Mouse (Mus musculus) midbrain, embryonic 11.5 days (tissue): ENCODE measurements at regions not wholly inside any gene's neighbourhood (a gene's known extent, or its start where the extent isn't known, plus 50 kb on each side); places are given as distances from the start of the nearest gene placed in this dataset.

ENCODE experiments used
- ATAC-seq: fragments of 200-750 bp; cut with Nextera tagmentation; 2 replicates; pipeline ENCODE4 v1.8.0; 2017; ENCODE audit warnings: moderate TSS enrichment, moderate library complexity; ENCODE audit not compliant: low FRiP score
- DNase-seq: peaks from one replicate; pipeline ENCODE4 v3.0.0; 2015; ENCODE audit warnings: low spot score; ENCODE audit errors: missing footprints
- H3K27ac ChIP-seq: fragments of 300-500 bp; sonication (generic); 2 replicates; pipeline ENCODE4 v1.5.1; 2014; ENCODE audit warnings: low read depth, low read length
- H3K27me3 ChIP-seq: fragments of 300-500 bp; sonication (generic); 2 replicates; pipeline ENCODE4 v1.6.1; 2014; ENCODE audit warnings: mild to moderate bottlenecking, low read length, moderate library complexity, mixed read lengths; ENCODE audit not compliant: control insufficient read depth, insufficient read depth
- H3K36me3 ChIP-seq: fragments of 300-500 bp; sonication (generic); 2 replicates; pipeline ENCODE4 v1.6.1; 2014; ENCODE audit warnings: mild to moderate bottlenecking, low read length, moderate library complexity, mixed read lengths; ENCODE audit not compliant: control insufficient read depth, insufficient read depth
- H3K4me1 ChIP-seq: fragments of 300-500 bp; sonication (generic); 2 replicates; pipeline ENCODE4 v1.6.1; 2014; ENCODE audit warnings: low read length; ENCODE audit not compliant: control insufficient read depth, insufficient read depth
- H3K4me2 ChIP-seq: fragments of 300-500 bp; sonication (generic); 2 replicates; pipeline ENCODE4 v1.6.1; 2014; ENCODE audit warnings: mild to moderate bottlenecking, moderate library complexity
- H3K4me3 ChIP-seq: fragments of 300-500 bp; sonication (generic); 2 replicates; pipeline ENCODE4 v1.5.1; 2014; ENCODE audit warnings: low read depth, low read length
- H3K9ac ChIP-seq: fragments of 300-500 bp; sonication (generic); 2 replicates; pipeline ENCODE4 v1.6.1; 2014; ENCODE audit warnings: low read length
- H3K9me3 ChIP-seq: fragments of 300-500 bp; sonication (generic); 2 replicates; pipeline ENCODE4 v1.6.1; 2016; ENCODE audit warnings: low read length; ENCODE audit not compliant: control insufficient read depth
- WGBS: fragments of 180-500 bp; shearing (Covaris S2); extraction: QIAGEN DNeasy Blood & Tissue Kit; methylation state at CpG from one replicate; pipeline ENCODE4 v1.1.7; 2014; 5-methylcytosine and 5-hydroxymethylcytosine counted together

DNA sequence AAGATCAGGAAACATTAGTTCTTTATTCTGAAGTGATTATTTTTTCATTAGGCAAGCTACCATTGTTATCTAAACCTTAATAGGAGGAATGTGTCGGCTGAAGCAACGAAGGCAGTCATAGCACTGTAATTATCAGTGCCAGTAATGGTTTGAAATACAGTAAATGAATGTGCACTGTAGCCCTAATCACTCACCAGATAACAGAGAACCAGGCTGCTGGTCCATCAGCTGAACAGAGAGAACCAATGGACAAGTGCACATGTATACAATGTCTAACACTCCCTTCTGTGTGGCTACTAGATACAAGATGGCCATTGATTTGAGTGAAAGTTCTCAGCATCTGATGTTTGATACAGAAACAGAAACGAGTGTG, 294.6 kb upstream of the Ano5 start:
- no peak overlapping the region for H3K4me2 ChIP-seq

DNA sequence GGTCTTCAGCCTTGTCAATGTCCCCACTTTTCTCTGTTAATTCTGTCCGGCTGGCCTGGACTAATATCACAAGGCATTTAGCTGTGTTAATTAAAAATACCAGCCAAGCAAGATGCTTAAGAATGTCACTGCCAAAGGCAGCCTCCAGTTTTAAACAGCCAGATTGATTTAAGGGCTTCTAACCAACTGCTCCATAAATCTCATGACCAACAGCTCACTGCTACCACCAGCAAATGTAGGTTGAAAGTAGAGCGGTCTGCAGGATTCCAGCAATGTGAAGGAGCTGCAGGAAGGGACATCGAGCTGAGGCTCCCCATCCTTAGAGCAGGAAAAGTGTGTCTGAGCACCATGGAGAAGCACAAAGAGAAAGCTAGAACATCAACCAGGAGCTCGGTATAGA, 289.5 kb upstream of the Ano5 start:
- Histone ChIP-seq H3K4me1 (no peaks in the 10 kb centered on the region), H3K27me3 (no peaks in the 10 kb centered on the region), H3K36me3 (no peaks in the 10 kb centered on the region), H3K9me3 (no peaks in the 10 kb centered on the region), H3K27ac (no peak overlapping the region), H3K4me3 (no peak overlapping the region), H3K4me2 (no peak overlapping the region), H3K9ac (no peak overlapping the region)
- DNase-seq (peak; percentile 8), ATAC-seq (no peak)
- 92% methylated on average over 4 of the region's 4 CpGs for WGBS

More for the DNA sequence above, 294.6 kb upstream of the Ano5 start:
- Histone ChIP-seq H3K27ac (no peak overlapping the region), H3K27me3 (no peaks in the 10 kb centered on the region), H3K9me3 (no peaks in the 10 kb centered on the region), H3K36me3 (no peaks in the 10 kb centered on the region), H3K4me3 (no peak overlapping the region), H3K4me1 (no peaks in the 10 kb centered on the region), H3K9ac (no peak overlapping the region)
- WGBS = 89% methylated on average over 3 of the region's 3 CpGs
- ATAC-seq (no peak), DNase-seq (no peak)

DNA sequence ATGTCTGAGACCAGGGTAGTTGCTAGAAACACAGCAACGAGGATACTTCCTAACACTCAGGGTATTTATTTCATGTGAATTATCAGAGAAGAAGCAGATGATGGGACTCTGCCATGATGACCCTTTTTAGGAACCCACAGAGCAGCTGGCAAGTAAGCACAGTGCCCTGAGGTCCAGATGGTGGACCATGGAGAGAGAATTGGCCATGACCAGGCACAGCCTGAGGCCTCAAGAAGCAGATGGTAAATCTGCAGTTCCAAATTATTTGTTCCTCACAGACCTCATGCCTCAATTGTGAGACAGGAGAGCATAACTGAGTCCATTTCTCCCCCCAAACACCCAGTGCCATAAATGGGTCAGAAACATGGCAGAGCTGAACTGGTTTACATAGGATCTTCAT, 289.0 kb upstream of the Ano5 start:
- H3K4me3 ChIP-seq = no peak overlapping the region
- H3K9ac ChIP-seq = no peak overlapping the region
- H3K36me3 ChIP-seq = no peaks in the 10 kb centered on the region
- H3K27ac ChIP-seq = no peak overlapping the region
- H3K9me3 ChIP-seq = no peaks in the 10 kb centered on the region
- H3K4me1 ChIP-seq = no peaks in the 10 kb centered on the region
- ATAC-seq (no peak), DNase-seq (no peak)
- H3K4me2 ChIP-seq = no peak overlapping the region
- WGBS = 85% methylated on average over 1 of the region's 1 CpGs
- H3K27me3 ChIP-seq = no peaks in the 10 kb centered on the region

DNA sequence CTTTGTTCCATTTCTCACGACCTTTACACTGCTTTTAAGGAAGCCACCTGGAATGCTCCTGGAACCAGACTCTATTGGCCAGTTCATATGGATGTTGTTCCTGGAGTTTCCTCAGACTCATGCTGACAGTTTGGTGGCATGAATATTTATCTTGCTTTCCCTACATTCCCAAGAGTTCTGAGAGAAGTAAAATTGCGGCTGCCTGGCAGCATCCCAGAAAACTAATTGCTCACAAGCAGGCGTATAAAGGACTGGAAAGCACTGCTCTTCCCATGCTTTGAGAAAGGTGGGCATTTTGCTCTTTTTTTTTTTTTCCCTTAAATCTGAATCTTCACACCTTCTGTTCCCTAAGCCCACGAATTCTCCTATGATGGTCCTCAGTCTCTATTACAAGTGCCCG, 283.7 kb upstream of the Ano5 start:
- WGBS = 80% methylated on average over 5 of the region's 5 CpGs
- H3K4me2 ChIP-seq = no peak overlapping the region
- ATAC-seq = no peak
- no peaks in the 10 kb centered on the region for H3K36me3 ChIP-seq
- H3K4me1 ChIP-seq = no peaks in the 10 kb centered on the region
- H3K27me3 ChIP-seq = no peaks in the 10 kb centered on the region
- no peak overlapping the region for H3K27ac ChIP-seq
- H3K4me3 ChIP-seq = no peak overlapping the region
- peak; percentile 23 for DNase-seq
- H3K9ac ChIP-seq = no peak overlapping the region
- H3K9me3 ChIP-seq = no peaks in the 10 kb centered on the region

DNA sequence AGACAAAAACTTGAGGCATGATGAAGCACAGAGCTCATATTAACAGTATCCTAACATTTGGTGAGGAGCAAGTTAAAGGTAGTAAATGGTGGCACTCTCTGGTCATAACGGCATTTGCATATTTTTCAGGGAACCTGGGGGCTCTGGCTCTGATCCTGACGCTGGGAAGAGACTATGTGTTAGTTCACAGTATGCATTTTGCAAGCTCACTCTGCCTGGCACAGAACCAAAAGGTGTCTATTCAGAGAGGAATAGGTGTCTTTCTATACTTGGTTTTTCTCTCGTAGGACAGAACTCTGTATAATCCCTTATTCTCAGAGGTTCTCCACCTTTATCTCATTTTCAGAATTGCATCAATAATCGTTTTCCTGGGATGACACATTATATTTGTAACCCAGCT, 276.2 kb upstream of the Ano5 start:
- H3K4me2 ChIP-seq = no peak overlapping the region
- H3K4me1 ChIP-seq = no peaks in the 10 kb centered on the region
- 82% methylated on average over 4 of the region's 4 CpGs for WGBS
- H3K9ac ChIP-seq = no peak overlapping the region
- peak; percentile 12 for DNase-seq
- H3K36me3 ChIP-seq = no peaks in the 10 kb centered on the region
- no peak overlapping the region for H3K4me3 ChIP-seq
- no peaks in the 10 kb centered on the region for H3K9me3 ChIP-seq
- ATAC-seq = no peak
- no peaks in the 10 kb centered on the region for H3K27me3 ChIP-seq
- H3K27ac ChIP-seq = no peak overlapping the region

DNA sequence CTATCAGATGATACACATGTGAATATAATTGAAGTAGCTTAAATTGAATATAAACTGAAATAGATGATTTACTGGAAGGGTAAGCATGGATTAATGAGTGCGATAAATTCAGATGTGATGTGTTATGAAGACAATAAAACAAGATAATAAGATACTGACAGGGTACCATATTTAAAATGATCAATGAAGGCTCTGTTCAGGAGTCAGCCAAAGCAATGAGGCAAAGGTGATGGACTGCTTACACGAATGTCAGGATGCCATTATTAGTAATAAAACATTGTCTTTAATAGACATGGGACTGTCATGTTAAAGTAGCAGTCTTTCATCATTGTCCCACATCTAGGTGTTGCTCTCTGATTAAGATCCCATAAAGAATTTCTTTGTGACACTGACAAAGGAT, 263.1 kb upstream of the Ano5 start:
- no peaks in the 10 kb centered on the region for H3K36me3 ChIP-seq
- DNase-seq (no peak), ATAC-seq (no peak)
- H3K9me3 ChIP-seq = no peaks in the 10 kb centered on the region
- no peaks in the 10 kb centered on the region for H3K27me3 ChIP-seq
- H3K9ac ChIP-seq = no peak overlapping the region
- H3K4me1 ChIP-seq = no peaks in the 10 kb centered on the region
- no peak overlapping the region for H3K4me2 ChIP-seq
- no peak overlapping the region for H3K27ac ChIP-seq
- WGBS = 82% methylated on average over 2 of the region's 2 CpGs
- H3K4me3 ChIP-seq = no peak overlapping the region

DNA sequence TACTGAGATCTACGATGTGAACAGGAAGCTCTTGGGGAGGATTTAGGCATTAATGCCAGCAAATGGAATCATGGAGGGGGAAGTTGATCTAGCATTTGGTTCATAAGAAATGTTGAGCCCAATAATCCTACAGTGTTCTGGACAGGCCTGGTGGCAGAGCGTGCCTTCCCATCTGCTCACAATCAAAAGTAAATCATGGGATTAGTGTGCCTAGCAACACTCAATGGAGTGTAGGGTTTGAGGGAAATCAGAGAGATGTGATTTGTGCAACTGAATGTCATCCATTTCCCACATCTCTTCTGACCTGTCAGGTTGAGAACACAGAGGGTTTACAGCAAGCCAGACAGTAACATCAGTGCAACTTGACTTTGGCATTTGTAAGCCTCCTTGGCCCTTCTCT, 256.4 kb upstream of the Ano5 start:
- DNase-seq = no peak
- Histone ChIP-seq H3K36me3 (no peaks in the 10 kb centered on the region), H3K27me3 (no peaks in the 10 kb centered on the region), H3K9me3 (no peaks in the 10 kb centered on the region), H3K4me3 (no peak overlapping the region), H3K4me1 (no peaks in the 10 kb centered on the region), H3K9ac (no peak overlapping the region), H3K27ac (no peak overlapping the region), H3K4me2 (no peak overlapping the region)
- ATAC-seq = no peak
- 45% methylated on average over 2 of the region's 2 CpGs for WGBS

DNA sequence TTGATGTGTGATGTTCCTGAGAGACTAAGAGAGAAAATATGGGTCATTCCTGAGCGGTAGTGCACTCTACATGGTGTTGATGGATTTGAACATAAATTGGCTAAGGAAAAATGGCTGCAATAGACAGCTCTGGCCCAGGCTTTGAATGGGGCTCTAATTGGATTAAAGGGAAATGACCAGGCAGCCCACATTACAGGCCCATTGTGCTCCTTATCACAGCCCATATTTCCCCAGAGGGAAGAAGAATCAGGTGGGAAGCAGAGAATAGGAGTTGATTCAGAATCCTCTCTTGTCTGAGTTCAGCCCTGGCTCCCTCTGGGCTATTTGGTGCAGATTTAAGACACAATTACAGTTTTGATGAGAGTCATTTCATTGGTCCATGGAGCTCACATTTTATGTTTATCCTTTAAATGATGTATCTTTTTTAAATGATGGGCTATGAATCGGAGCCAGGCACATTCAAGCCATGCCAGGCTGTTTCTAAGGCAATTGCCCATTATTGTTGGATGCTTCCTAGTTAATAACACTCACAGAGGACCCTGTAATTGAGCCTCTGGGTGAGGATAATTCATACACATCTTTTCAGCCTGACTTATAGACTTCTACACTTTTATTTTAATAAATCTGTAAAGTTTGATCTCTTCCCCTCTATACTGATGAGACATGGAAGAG, 251.5 kb upstream of the Ano5 start:
- Histone ChIP-seq H3K36me3 (no peaks in the 10 kb centered on the region), H3K9me3 (no peaks in the 10 kb centered on the region), H3K4me1 (no peaks in the 10 kb centered on the region), H3K27ac (no peak overlapping the region), H3K27me3 (no peaks in the 10 kb centered on the region), H3K4me2 (no peak overlapping the region), H3K4me3 (no peak overlapping the region), H3K9ac (no peak overlapping the region)
- 63% methylated on average over 2 of the region's 2 CpGs for WGBS
- ATAC-seq (peak; percentile 57), DNase-seq (peak; percentile 70)

DNA sequence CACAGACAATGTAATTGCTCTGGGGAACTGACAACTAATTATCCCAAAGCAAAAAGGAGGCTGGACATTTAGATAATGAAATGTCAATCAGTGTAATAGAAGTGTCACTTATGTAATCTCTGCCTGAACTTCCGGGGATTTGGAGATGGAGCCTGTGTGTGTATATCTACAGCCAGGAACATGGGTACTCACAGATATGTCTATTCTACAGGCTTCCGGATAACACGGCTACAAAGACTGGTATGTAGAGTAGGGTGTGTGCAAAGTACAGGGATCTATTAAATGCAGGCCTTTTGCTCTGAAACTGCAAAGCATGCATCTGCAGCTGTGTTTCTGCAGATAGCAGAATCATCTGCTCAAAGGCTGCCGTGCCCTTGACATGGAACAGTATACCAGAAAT, 246.7 kb upstream of the Ano5 start:
- DNase-seq = no peak
- ATAC-seq = peak; percentile 51; the same call in 1 of the 2 replicates
- no peaks in the 10 kb centered on the region for H3K4me1 ChIP-seq
- no peak overlapping the region for H3K9ac ChIP-seq
- 82% methylated on average over 4 of the region's 4 CpGs for WGBS
- no peak overlapping the region for H3K4me3 ChIP-seq
- H3K27ac ChIP-seq = no peak overlapping the region
- no peaks in the 10 kb centered on the region for H3K36me3 ChIP-seq
- H3K9me3 ChIP-seq = no peaks in the 10 kb centered on the region
- no peak overlapping the region for H3K4me2 ChIP-seq
- H3K27me3 ChIP-seq = no peaks in the 10 kb centered on the region
